Mouse (Mus musculus) midbrain, embryonic 11.5 days (tissue): ENCODE measurements at regions not wholly inside any gene's neighbourhood (a gene's known extent, or its start where the extent isn't known, plus 50 kb on each side); places are given as distances from the start of the nearest gene placed in this dataset.
A peak's percentile ranks its signal among the peaks of the same experiment; 100 is the strongest.

Experiments
- ATAC-seq: fragments of 200-750 bp; cut with Nextera tagmentation; 2 replicates; pipeline ENCODE4 v1.8.0; 2017; ENCODE audit warnings: moderate TSS enrichment, moderate library complexity; ENCODE audit not compliant: low FRiP score
- DNase-seq: peaks from one replicate; pipeline ENCODE4 v3.0.0; 2015; ENCODE audit warnings: low spot score; ENCODE audit errors: missing footprints
- H3K27ac ChIP-seq: fragments of 300-500 bp; sonication (generic); 2 replicates; pipeline ENCODE4 v1.5.1; 2014; ENCODE audit warnings: low read depth, low read length
- H3K27me3 ChIP-seq: fragments of 300-500 bp; sonication (generic); 2 replicates; pipeline ENCODE4 v1.6.1; 2014; ENCODE audit warnings: mild to moderate bottlenecking, low read length, moderate library complexity, mixed read lengths; ENCODE audit not compliant: control insufficient read depth, insufficient read depth
- H3K36me3 ChIP-seq: fragments of 300-500 bp; sonication (generic); 2 replicates; pipeline ENCODE4 v1.6.1; 2014; ENCODE audit warnings: mild to moderate bottlenecking, low read length, moderate library complexity, mixed read lengths; ENCODE audit not compliant: control insufficient read depth, insufficient read depth
- H3K4me1 ChIP-seq: fragments of 300-500 bp; sonication (generic); 2 replicates; pipeline ENCODE4 v1.6.1; 2014; ENCODE audit warnings: low read length; ENCODE audit not compliant: control insufficient read depth, insufficient read depth
- H3K4me2 ChIP-seq: fragments of 300-500 bp; sonication (generic); 2 replicates; pipeline ENCODE4 v1.6.1; 2014; ENCODE audit warnings: mild to moderate bottlenecking, moderate library complexity
- H3K4me3 ChIP-seq: fragments of 300-500 bp; sonication (generic); 2 replicates; pipeline ENCODE4 v1.5.1; 2014; ENCODE audit warnings: low read depth, low read length
- H3K9ac ChIP-seq: fragments of 300-500 bp; sonication (generic); 2 replicates; pipeline ENCODE4 v1.6.1; 2014; ENCODE audit warnings: low read length
- H3K9me3 ChIP-seq: fragments of 300-500 bp; sonication (generic); 2 replicates; pipeline ENCODE4 v1.6.1; 2016; ENCODE audit warnings: low read length; ENCODE audit not compliant: control insufficient read depth
- WGBS: fragments of 180-500 bp; shearing (Covaris S2); extraction: QIAGEN DNeasy Blood & Tissue Kit; methylation state at CpG from one replicate; pipeline ENCODE4 v1.1.7; 2014; 5-methylcytosine and 5-hydroxymethylcytosine counted together

GRCm38 (mm10) chr7:36155159-36155558, 352.4 kb upstream of the Zfp507 start:
- H3K4me2 ChIP-seq = no peak overlapping the region
- no peaks in the 10 kb centered on the region for H3K36me3 ChIP-seq
- no peak overlapping the region for H3K27ac ChIP-seq
- H3K9ac ChIP-seq = no peak overlapping the region
- WGBS = 89% methylated on average over 6 of the region's 6 CpGs
- H3K27me3 ChIP-seq = no peaks in the 10 kb centered on the region
- no peak overlapping the region for H3K4me3 ChIP-seq
- DNase-seq (no peak), ATAC-seq (no peak)
- H3K4me1 ChIP-seq = no peaks in the 10 kb centered on the region
- H3K9me3 ChIP-seq = no peaks in the 10 kb centered on the region

- 55% methylated on average over 12 of the region's 12 CpGs for WGBS
- Histone ChIP-seq H3K4me3 (no peak overlapping the region), H3K27me3 (no peaks in the 10 kb centered on the region), H3K9me3 (no peaks in the 10 kb centered on the region), H3K4me2 (no peak overlapping the region), H3K4me1 (no peaks in the 10 kb centered on the region), H3K36me3 (no peaks in the 10 kb centered on the region), H3K27ac (no peak overlapping the region), H3K9ac (no peak overlapping the region)
- no peak for DNase-seq
- ATAC-seq = no peak
Measured at GRCm38 (mm10) chr7:36150871-36151560, 348.2 kb upstream of the Zfp507 start.

GRCm38 (mm10) chr7:36136571-36136970, 333.8 kb upstream of the Zfp507 start:
- ATAC-seq (peak; percentile 74), DNase-seq (no peak)
- Histone ChIP-seq H3K4me2 (no peak overlapping the region), H3K27me3 (no peaks in the 10 kb centered on the region), H3K4me1 (peaks cover 3% of the 10 kb centered on the region), H3K9ac (no peak overlapping the region), H3K27ac (no peak overlapping the region), H3K36me3 (no peaks in the 10 kb centered on the region), H3K9me3 (no peaks in the 10 kb centered on the region), H3K4me3 (no peak overlapping the region)
- 48% methylated on average over 5 of the region's 5 CpGs for WGBS

- Histone ChIP-seq H3K4me1 (peaks cover 3% of the 10 kb centered on the region), H3K9ac (no peak overlapping the region), H3K4me2 (no peak overlapping the region), H3K9me3 (no peaks in the 10 kb centered on the region), H3K4me3 (no peak overlapping the region), H3K27me3 (no peaks in the 10 kb centered on the region), H3K27ac (no peak overlapping the region), H3K36me3 (no peaks in the 10 kb centered on the region)
- 83% methylated on average over 4 of the region's 4 CpGs for WGBS
- ATAC-seq (no peak), DNase-seq (peak; percentile 23)
Measured at GRCm38 (mm10) chr7:36134557-36134956, 331.8 kb upstream of the Zfp507 start.

GRCm38 (mm10) chr7:36133658-36134143, 330.9 kb upstream of the Zfp507 start:
- H3K9me3 ChIP-seq = no peaks in the 10 kb centered on the region
- peak; percentile 59 for ATAC-seq
- H3K4me2 ChIP-seq = no peak overlapping the region
- DNase-seq = peak; percentile 89
- H3K4me3 ChIP-seq = no peak overlapping the region
- 9% methylated on average over 8 of the region's 8 CpGs for WGBS
- H3K36me3 ChIP-seq = no peaks in the 10 kb centered on the region
- H3K27ac ChIP-seq = no peak overlapping the region
- peaks cover 3% of the 10 kb centered on the region for H3K4me1 ChIP-seq
- H3K9ac ChIP-seq = peak overlapping the region; percentile 6; the same call in 1 of the 2 replicates
- no peaks in the 10 kb centered on the region for H3K27me3 ChIP-seq

- Histone ChIP-seq H3K4me3 (no peak overlapping the region), H3K27me3 (no peaks in the 10 kb centered on the region), H3K4me2 (no peak overlapping the region), H3K9ac (no peak overlapping the region), H3K27ac (no peak overlapping the region), H3K4me1 (peaks cover 3% of the 10 kb centered on the region), H3K9me3 (no peaks in the 10 kb centered on the region), H3K36me3 (no peaks in the 10 kb centered on the region)
- DNase-seq = no peak
- 87% methylated on average over 11 of the region's 11 CpGs for WGBS
- ATAC-seq = no peak
Measured at GRCm38 (mm10) chr7:36133026-36133425, 330.2 kb upstream of the Zfp507 start.

GRCm38 (mm10) chr7:36132569-36132968, 329.8 kb upstream of the Zfp507 start:
- no peak overlapping the region for H3K4me2 ChIP-seq
- H3K27ac ChIP-seq = no peak overlapping the region
- no peaks in the 10 kb centered on the region for H3K27me3 ChIP-seq
- no peak overlapping the region for H3K9ac ChIP-seq
- no peaks in the 10 kb centered on the region for H3K9me3 ChIP-seq
- peaks cover 3% of the 10 kb centered on the region for H3K4me1 ChIP-seq
- no peaks in the 10 kb centered on the region for H3K36me3 ChIP-seq
- no peak overlapping the region for H3K4me3 ChIP-seq
- DNase-seq (peak; percentile 80), ATAC-seq (no peak; the same call in 1 of the 2 replicates)
- 53% methylated on average over 1 of the region's 1 CpGs for WGBS

GRCm38 (mm10) chr7:36097054-36097453, 294.3 kb upstream of the Zfp507 start:
- H3K4me3 ChIP-seq = no peak overlapping the region
- H3K36me3 ChIP-seq = no peaks in the 10 kb centered on the region
- no peak for ATAC-seq
- H3K4me2 ChIP-seq = no peak overlapping the region
- H3K4me1 ChIP-seq = no peaks in the 10 kb centered on the region
- no peaks in the 10 kb centered on the region for H3K27me3 ChIP-seq
- 80% methylated on average over 4 of the region's 4 CpGs for WGBS
- H3K27ac ChIP-seq = no peak overlapping the region
- H3K9me3 ChIP-seq = no peaks in the 10 kb centered on the region
- peak; percentile 33 for DNase-seq
- H3K9ac ChIP-seq = no peak overlapping the region

GRCm38 (mm10) chr7:36095258-36096130, 292.7 kb upstream of the Zfp507 start:
- H3K4me1 ChIP-seq = no peaks in the 10 kb centered on the region
- ATAC-seq (no peak), DNase-seq (peak; percentile 82)
- no peaks in the 10 kb centered on the region for H3K27me3 ChIP-seq
- no peak overlapping the region for H3K4me3 ChIP-seq
- no peaks in the 10 kb centered on the region for H3K9me3 ChIP-seq
- H3K4me2 ChIP-seq = no peak overlapping the region
- WGBS = 77% methylated on average over 20 of the region's 20 CpGs
- H3K9ac ChIP-seq = no peak overlapping the region
- no peaks in the 10 kb centered on the region for H3K36me3 ChIP-seq
- H3K27ac ChIP-seq = no peak overlapping the region
